Mouse (Mus musculus): ENCODE measurements around the gene Smim14.

Gene Smim14

DNA sequence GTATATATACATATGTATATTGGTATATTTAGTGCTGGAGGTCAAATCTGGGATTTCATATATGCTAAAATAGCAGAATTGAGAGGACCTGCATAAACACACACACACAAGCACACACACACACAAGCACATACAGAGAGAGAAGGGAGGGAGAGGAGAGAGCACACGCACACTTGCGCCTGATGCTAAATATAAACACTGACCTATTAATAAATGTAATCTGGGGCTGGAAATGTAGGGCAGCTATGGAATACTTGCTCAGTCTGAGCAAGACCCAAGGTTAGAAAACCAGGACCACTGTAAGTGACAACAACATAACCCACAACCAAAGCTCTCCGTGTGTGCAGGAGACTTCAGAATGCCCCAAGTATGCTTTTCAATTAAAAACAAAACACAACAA, 77.5 kb downstream of the Smim14 start:
- DNase-seq (ENCODE audit: low spot score) = no peak

DNA sequence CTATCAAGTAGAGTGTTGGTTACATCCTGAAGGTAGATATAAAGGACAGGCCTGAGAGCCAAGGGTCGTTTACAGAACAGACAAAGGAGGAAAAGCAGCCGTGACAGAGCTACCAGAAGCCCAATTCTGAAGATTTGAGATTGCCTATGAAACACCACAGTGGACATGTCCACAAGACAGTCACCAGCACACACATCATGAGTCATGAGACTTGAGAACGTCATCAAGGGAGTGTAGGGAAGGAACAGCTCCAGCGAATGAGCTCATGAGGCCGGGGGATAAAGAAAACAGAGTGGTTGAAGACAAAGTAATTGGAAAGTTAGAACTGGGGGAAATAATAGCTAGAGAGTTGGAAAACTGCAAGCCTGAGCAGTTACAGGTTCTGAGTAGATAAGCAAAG, 79.1 kb downstream of the Smim14 start:
- no peak for DNase-seq (ENCODE audit: low spot score)

DNA sequence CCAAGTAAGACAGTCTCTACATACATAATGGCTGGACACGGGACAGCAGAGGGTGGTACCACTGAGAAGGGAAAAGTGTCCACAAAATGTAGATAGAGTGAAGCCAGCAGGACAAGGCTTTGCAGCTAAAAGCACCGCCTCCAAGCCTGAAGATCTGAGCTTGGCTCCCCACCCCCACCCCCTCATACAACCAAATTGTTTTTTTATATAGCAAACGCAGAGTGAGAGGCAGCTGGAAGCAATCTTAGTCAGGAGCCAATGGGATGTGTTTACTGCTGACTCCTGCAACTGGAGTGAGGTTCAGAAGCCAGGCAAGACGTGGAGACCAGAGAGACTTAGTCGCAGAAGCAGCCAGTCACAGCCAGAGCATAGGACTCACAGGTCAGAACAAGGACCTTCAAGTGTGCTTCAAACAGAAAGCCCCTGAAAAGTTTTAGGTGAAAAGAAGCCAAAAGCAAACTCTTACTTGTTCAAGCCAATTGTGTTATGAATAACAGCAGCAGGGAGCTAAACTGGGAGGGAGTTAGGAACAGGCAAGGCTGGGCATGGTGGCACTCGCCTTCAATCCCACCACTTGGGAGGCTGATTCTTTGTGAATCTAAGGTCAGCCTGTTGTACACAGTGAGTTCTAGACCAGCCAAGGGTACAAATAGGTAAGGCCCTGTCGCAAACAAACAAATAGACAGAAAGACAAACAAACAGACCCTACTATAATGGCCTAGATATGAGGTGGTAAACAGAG, 79.7 kb downstream of the Smim14 start:
- DNase-seq (ENCODE audit: low spot score) = no peak

DNA sequence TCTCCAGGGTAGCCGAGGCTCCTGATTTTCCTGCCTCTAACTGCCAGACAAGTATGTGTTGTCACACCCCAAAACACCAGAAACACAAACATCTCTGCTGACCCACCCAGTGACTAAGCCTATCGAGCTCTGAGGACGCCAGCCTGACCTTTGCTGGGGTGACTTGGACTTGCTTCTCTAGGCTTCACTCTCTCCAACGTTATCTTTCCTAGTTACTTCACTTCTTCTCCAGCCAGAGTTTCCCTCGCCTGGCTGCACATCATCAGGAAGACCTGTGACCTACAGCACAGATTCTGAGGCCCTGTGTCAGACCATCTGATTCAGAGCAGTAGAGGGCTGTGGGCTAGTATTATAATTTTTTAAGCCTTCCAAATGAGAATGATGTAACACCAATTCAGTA, 82.2 kb downstream of the Smim14 start:
- no peak for DNase-seq (ENCODE audit: low spot score)

DNA sequence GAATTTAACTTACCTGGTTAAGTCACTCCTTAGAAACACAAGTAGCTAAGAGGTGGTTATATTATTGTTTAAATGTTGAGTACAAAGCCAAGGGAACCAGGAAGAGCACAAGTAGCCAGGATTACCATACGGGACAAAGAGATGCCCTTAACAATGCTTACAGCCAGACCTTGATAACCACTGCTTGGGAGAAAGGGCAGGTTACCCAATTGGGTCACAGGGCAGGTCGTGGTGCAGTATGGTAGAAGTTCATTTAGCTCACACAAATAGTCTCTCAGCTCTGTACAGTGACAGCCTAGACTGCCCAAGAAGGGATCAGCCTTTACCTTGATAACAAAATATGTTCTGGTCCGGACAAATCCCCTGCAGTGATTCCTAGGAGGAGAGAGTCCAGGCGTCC, 88.0 kb downstream of the Smim14 start:
- no peak for DNase-seq (ENCODE audit: low spot score)

DNA sequence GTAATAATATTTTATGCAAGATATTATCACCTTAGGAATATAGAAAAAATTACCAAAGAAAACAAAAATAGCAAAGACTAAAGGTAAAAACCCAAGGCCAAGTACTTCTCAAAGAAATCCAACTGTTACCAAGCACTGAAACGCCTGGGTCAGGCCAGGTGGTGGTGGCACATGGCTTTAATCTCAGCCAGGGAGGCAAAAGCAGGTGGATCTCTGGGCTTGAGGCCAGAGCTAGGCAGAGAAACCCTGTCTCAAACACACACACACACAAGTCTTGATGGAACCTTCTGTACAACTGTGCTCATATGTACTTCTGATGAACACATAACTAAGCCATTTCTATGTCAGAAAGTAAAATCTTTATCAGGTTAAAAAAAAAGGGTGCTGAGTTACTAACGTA, 89.2 kb downstream of the Smim14 start:
- no peak for DNase-seq (ENCODE audit: low spot score)

DNA sequence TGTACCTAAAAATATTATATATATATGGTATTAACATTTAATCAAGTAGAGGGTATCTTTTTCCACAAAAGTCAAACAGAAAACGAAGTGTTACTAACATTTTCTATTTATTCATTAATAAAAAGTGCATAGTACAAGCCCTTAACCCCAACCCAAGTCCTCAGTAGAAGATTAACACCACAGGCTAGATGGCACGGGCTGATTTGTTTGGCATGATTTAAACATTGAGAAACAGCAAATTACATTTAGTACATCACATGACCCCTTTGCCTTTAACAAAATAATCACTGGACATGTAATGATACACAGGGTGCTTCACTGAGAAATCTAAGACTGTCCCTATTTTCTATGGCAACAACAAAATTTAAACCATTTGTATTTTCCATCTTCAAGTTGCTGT, 90.2 kb downstream of the Smim14 start:
- no peak for DNase-seq (ENCODE audit: low spot score)

DNA sequence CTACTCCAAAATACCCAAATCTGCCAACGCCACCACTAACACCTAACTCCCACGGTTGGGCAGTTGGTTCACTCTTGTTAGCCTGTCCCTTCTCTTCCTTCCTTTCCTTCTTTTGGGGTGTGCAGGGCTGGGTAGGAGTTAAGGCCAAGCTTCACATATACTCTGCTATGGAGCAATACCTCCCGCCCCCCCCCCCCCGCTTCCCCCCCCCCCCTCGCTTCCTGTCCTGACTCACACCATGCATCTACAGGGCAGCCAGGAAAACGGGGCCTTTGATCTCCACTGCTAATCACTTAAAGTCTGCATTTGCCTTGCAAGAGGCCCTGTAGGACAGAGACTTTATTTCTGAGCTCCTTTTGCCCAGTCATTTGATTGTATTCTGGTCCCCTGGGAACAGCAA, 92.0 kb downstream of the Smim14 start:
- no peak for DNase-seq (ENCODE audit: low spot score)

DNA sequence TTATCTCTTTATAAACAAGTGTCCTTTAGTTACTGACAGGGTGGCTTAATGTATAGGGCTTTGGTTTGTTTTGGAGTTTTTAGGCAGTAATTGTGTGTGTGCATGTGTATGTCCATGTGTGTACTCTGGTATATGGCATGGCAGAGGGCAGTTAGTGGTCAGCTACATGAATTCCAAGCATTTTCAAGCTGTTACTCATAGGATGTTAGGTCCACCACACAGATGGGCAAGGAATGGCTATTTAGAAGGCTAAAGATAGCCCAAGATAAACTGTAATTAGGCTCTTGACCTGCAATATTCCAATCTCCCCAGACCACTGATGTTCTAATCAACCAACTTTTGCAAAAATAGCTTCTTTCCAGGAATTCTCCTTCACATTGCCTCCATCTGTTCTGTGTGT, 98.9 kb downstream of the Smim14 start:
- no peak for DNase-seq (ENCODE audit: low spot score)

DNA sequence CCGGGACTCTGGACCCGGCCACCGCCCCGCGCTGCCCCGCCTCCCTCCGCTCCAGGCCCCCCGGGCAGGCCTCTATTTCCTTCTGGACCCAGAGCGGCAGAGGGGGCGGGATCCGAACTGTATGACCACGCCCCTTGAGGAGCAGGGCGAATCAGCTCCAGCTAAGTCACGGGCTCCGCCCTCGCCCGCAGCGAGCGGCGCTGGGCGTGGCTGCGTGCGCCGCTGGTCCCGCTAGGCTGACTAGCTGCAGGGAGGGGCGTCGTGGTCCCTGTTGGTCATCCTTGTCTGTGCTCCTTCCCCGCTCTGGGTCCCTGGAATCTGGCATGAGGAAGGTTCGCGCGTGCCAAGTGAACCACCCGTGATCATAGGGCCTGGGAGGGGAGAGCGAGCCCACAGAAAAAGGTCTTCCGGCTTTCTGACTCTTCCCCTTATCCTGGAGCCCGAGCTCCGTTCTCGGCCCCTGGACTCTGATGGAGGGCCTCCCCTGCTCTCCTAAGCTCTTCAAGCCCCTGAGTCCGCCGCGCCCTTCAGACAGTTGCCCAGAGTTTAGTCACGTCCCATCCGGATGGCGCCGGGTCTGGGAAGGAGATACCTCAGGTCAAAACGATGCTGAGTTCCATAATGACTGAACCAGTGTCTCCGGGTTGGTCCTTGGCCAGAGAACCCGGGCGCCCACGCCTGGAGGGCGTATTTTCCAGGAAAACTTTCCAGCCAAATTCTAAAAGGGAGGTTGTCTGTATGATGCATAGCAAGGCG, 101.0 kb downstream of the Smim14 start, which contains the start of gene Ugdh:
TSS of gene Ugdh (minus strand) at position 144 of the 756 bp plus-strand sequence.
- DNase-seq (ENCODE audit: low spot score) = peak; percentile 94

- DNase-seq (ENCODE audit: low spot score) = no peak
Measured at GRCm38 (mm10) chr5:65435363-65435805, 101.6 kb downstream of the Smim14 start.

DNA sequence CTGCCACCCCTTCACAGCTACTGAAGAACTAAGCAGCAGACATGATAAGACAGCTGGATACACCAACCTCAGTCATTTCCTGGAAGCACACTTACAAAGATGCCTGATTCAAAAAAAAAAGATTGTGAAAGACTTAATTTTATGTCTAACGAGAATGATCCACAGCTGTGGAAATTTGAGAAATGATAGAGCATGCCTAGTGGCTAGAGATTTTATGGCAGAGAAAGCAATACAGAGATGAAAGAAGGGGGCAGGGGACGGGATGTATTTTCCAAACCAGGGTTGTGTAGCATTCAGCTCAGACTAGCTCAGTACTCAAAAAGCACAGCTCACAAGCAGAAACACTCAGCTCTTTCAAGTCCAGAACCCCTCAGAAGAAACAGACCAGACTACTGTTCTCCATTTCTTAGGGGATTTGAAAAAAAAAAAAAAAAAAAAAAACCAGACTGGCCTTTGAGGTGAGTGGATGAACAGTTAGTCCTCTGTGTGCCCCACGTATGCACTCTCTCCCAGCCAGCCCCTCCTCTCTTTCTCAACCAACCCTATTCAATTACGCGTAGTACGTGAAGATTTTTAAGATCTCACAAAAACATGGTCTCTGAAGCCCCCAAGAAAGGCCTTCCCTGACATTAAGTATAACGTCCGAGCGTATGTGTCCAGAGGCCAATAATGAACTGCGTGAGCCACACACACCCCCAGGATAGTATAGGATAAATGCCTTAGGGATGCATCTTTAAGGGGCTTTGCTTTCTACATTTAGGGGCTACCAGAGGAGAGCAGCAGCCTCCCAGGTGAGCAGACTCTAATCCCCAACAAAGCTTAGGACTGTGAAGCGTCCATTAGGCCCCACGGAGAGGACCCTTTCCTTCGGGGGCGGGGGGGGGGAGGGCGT, 102.3 kb downstream of the Smim14 start:
- DNase-seq (ENCODE audit: low spot score) = no peak

DNA sequence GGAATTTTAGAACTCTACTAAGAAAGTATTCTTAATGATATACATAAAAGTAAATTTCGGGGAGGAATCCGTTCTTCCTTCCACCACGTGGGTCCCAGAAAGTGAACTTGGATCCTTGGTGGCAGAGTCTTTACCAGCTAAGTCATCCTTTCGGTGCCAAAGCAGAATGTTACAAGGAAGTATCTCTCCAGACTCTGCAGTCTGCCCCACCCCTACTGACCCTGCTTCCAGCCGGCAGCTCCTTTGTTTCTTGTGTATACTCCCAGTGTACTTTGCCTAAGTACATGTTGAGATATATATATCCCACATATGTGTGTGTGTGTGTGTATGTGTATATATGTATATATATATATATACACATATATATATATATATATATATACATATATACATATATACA, 107.5 kb downstream of the Smim14 start:
- no peak for DNase-seq (ENCODE audit: low spot score)

GRCm38 (mm10) chr5:65428321-65428720, 108.7 kb downstream of the Smim14 start:
- DNase-seq (ENCODE audit: low spot score) = no peak

DNA sequence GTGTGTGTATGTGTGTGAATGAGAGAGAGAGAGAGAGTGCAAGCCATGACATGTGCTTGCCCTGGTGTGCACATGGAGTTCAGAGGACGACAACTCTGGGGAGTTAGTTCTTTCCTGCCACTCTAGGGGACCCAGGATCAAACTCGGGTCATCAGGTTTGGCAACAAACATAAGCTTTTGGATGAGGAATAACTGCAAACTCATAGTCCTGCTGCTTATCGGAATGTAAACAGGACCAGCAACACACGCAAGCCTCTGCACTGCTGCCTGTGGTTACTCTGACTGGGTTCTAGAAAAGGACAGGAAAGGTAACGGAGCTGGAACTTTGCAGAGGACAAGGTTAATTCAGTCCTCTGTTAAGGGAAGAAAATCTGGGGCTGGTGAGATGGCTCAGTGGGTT, 111.7 kb downstream of the Smim14 start:
- no peak for DNase-seq (ENCODE audit: low spot score)

GRCm38 (mm10) chr5:65424215-65424614, 112.8 kb downstream of the Smim14 start:
- no peak for DNase-seq (ENCODE audit: low spot score)

DNA sequence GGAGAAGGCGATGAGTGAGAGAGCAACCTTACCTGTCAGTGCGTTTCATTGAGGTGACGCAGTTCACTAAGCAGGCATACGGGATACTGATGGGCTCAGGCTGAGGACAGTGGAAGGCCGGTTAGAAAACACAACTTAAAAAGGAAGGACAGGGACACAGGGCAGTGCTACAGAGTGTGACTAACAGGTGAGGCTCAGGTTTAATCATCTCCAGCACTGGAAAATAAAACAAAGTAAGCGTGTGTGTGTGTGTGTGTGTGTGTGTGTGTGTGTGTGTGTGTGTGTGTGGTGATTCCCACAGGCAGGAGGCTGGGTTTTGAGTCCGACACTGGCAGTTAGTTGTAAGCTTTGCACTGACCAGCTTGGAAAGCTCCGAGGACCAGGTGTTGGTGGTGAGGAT, 114.2 kb downstream of the Smim14 start:
- DNase-seq (ENCODE audit: low spot score) = no peak

DNA sequence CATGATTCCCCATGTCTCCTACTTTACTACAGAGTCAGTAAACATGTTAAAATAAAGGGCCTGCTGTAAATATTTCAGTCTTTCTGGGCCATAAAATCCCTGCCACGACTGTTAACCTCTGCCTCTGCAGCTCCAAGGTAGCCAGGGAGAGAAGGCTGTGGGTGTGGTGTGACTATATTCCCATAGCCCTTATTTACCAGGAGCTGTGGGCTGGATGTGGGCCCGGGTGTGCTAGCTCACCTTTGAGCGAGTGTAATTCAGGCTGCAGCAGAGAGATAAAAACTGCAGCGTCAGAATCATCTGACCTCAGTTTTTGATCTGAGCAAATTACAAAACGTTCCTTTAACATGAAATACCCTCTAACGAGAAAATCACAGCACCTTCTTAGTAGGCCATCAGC, 116.2 kb downstream of the Smim14 start:
- DNase-seq (ENCODE audit: low spot score) = no peak

- no peak for DNase-seq (ENCODE audit: low spot score)
Measured at GRCm38 (mm10) chr5:65419136-65419535, 117.8 kb downstream of the Smim14 start.

- DNase-seq (ENCODE audit: low spot score) = no peak
Measured at GRCm38 (mm10) chr5:65415653-65416458, 121.1 kb downstream of the Smim14 start.

DNA sequence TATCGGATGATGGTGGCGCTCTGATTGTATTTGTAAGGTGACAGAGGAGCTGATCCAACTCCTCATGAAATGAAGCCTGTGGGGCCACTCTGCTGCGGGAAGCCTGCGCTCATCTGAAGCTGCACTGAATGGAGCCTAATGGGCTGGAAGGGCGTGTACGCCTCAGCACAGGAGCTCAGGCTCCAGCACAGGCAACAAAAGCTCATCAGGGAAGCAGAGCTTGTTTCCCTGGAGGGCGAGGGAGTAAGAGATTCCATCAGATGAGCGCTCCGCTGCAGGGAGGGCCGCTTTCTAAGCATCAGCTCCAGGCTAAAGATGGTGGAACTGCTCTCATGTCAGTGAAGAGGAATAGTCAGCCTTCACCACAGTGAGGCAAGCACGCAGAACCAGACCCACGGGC, 129.0 kb downstream of the Smim14 start:
- DNase-seq (ENCODE audit: low spot score) = no peak

All from ovary, postnatal 14 days (tissue).